Mouse (Mus musculus): ENCODE results near the gene Il25. TPM values are rescaled to one million over a fixed set of nuclear protein-coding genes. Genes with fewer than 3 reads are reported as not detected.

Il25 gene
- total RNA-seq (2021): not detected
- long read RNA-seq, experiment 1: 0 reads
- long read RNA-seq, experiment 2: 0 reads

DNA sequence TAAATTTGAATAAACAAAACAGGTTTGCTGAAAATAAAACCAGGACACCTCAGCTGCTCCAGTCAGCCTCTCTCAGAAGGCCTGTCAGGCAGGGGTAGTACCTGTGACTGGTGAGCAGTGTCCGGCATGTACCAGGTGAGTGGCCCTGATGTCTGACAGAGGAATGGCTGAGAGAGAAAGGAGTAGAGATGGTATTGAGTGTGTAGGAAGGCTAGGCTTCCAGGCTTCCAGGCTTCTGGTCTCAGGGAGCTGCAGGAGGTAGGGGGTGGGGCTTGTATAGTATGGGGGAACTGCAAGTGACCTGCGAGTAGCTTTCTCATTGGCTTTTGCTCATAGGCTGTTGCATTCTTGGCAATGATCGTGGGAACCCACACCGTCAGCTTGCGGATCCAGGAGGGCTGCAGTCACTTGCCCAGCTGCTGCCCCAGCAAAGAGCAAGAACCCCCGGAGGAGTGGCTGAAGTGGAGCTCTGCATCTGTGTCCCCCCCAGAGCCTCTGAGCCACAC, at the start of gene Il25:
Il25 (plus strand) TSS at position 51 of the 506 bp plus-strand sequence.
- DNase-seq (ENCODE audit: low spot score in 2 of 2): no peak

DNA sequence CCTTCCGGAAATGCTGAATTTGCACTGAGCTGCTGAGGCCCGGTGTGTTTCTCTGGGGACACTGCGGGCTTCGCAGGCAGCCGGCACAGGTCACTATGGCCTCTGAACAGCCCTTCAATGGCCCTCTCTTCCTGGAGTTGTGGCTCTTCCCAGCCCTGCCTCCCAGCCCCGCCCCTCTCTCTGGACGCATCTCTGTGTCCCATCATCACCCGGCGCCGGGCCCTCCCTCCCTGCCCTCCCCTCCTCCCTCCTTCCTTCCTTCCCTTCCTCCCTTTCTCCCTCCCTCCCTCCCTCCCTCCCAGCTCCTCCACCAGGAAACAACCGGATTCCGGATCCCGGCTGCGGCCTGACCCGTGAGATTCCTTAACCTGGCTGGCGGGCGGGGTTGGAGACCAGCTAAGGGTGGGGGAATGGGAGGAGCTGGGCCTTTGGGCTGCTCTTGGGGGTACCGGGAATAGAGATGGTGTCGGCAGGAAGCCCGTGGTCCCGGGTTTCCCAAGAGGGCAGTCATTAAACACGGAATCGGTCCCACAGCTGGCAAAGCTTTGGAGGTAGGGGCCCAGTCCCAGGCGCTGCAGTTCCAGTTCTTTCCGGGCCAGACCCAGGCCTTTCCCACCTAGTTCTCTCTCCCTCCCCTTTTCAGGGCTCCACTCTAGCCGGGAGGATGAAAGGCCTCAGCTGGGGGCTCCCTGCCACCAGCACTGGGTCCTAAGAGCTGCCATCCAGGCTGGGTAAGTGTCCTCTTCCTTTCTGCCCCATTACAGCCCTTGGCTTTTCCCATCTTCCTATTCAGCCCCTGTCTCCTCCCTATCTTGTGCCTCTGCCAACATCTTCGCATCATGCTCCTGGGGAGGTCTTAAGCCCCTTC, 49.1 kb upstream of the Il25 start, which contains the start of the genes Bcl2l2 and Gm20521:
Bcl2l2 (plus strand) TSS at position 224 of the 868 bp plus-strand sequence.
Gm20521 (plus strand) TSS at position 288 of the 868 bp plus-strand sequence.
- peak; percentile 58 to 78 for DNase-seq (ENCODE audit: low spot score in 2 of 2)

DNA sequence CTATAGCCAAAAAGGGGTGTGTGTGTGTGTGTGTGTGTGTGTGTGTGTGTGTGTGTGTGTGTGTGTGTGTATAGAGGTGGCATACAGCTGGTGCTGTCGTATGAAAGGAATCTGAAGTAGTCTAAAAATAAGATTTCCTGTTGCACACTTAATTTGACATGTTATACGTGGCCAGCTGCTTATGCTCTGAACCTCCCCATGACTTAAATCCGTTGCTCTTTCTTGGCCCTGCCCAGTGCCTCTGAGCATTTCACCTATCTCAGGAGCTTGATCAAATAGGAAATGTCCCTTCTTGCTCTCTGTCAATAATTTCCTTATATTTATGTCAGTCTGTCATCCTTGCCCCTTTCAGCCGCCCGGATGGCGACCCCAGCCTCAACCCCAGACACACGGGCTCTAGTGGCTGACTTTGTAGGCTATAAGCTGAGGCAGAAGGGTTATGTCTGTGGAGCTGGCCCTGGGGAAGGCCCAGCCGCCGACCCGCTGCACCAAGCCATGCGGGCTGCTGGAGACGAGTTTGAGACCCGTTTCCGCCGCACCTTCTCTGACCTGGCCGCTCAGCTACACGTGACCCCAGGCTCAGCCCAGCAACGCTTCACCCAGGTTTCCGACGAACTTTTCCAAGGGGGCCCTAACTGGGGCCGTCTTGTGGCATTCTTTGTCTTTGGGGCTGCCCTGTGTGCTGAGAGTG, 48.3 kb upstream of the Il25 start:
- no peak for DNase-seq (ENCODE audit: low spot score in 2 of 2)

DNA sequence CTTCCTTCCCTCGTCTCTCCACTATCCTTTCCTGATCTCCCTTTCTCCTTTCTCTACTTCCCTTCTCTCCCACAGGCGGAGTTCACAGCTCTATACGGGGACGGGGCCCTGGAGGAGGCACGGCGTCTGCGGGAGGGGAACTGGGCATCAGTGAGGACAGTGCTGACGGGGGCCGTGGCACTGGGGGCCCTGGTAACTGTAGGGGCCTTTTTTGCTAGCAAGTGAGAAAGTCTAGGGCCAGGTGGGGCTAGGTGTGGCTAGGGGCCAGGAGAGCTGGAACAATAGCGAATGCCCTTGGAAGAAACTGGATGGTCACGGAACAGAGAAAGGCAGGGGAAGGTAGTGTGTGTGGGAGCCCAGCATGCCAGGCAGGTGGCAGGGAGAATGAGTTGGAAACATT, 47.2 kb upstream of the Il25 start:
- no peak for DNase-seq (ENCODE audit: low spot score in 2 of 2)

DNA sequence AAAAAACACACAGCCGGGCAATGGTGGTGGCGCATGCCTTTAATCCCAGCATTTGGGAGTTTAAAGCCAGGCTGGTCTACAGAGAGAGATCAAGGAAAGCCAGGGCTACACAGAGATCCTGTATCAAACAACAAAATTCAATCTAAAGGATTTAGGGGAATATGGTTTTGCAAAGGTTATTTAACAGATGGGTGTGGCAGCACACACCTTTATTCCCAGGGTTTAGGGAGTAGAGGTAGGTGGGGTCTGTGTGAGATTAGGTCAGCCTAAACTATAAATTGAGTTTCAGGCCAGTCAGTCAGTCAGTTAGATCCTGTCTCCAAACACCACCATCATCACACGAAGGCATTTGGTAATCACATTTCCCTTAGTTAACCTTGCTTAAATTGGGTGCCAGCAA, 40.3 kb upstream of the Il25 start, which contains the start of gene Pabpn1:
Pabpn1 (plus strand) TSS at position 301 of the 400 bp plus-strand sequence.
- no peak for DNase-seq (ENCODE audit: low spot score in 2 of 2)

DNA sequence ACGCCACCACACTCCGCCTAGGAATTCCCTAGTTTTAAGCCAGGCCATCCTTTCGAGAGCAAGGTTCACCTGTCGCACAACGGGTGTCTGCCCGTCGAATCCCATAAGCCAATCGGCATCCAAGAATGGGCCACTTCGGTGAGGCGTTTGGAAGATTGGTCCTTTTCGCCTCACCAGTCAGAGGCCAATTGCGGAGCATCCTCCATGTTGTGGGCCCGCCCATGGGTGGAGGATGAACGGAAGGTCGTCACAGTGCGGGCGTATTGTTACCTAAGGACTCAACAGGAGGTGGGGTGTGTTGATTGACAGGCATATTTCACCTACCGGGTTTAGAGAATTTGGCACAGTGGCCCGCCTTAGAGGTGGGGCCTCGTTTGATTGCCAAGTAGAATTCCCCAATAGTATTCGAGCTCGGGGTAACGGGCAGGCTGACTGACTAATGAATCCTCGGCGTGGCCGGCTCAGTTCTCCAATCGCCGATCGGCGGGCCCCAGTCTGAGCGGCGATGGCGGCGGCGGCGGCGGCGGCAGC, 38.8 kb upstream of the Il25 start:
- peak; percentile 89 to 92 for DNase-seq (ENCODE audit: low spot score in 2 of 2)

DNA sequence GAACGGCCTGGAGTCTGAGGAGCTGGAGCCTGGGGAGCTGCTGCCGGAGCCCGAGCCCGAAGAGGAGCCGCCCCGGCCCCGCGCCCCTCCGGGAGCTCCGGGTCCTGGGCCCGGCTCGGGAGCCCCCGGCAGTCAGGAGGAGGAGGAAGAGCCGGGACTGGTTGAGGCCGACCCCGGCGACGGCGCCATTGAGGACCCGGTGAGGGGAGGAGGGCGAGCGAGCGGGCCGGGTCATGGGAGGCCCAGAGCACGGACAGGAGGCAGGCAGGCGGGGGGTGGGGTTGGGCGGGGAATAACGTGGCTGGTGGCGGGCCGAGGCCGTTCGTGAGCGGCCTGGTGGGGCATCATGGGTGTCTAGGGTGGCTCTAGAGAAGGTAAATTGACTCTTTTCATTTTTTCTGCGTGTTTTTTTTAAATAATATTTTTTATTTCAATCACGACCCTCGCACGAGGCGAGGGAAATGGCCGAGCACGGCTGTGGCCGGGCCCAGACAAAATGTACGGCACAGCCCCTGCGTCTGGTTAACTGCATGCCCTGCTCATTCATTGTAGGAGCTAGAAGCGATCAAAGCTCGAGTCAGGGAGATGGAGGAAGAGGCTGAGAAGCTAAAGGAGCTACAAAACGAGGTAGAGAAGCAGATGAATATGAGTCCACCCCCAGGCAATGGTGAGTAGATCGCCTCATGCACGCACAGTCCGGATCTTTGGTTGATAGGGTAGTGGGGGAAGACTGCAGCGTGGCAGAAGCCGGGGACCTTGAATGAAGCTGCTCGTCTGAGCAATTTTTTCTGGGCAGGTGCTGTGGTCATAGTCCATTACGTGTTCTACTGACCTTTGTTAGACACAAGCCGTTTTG, 38.0 kb upstream of the Il25 start:
- peak in 1 of 2 experiments; percentile 58 for DNase-seq (ENCODE audit: low spot score in 2 of 2)

DNA sequence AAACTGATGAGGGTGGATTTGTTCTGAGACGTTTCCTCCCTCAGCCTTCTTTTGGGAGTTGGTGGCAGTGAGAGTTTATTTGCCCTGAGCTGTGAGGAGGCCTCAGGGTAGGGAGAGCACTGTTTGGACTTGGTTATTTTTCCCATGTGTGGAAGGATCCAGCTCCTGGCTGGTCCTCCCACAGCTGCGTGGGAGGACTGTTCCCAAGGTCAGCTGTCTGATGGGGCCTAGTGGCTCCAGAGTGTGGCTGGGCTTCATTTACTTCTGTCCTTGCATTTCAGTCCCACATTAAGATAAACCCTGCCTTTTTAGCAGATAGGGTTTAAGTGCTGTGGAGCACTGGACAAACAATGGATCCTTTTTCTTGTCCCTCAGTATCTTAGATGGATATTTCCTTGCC, 35.0 kb upstream of the Il25 start:
- no peak for DNase-seq (ENCODE audit: low spot score in 2 of 2)

DNA sequence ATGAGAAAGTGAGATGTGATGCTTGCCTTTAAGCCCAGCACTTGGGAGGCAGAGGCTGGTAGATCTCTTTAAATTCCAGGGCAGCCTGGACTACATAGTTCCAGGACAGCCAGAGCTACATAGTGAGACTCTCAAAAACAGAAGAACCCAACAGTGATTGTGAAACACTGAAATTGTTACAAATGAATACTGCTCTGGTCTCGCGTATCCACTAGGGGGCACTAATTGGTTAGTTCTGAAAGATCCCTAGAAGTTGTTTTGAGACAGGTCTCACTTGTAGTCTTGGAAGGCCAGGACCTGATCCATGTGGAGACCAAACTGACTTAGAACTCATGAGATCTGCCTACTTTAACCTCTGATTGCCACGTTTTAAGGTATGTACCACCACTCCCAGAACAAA, 32.1 kb upstream of the Il25 start:
- DNase-seq (ENCODE audit: low spot score in 2 of 2): peak in 1 of 2 experiments; percentile 47

DNA sequence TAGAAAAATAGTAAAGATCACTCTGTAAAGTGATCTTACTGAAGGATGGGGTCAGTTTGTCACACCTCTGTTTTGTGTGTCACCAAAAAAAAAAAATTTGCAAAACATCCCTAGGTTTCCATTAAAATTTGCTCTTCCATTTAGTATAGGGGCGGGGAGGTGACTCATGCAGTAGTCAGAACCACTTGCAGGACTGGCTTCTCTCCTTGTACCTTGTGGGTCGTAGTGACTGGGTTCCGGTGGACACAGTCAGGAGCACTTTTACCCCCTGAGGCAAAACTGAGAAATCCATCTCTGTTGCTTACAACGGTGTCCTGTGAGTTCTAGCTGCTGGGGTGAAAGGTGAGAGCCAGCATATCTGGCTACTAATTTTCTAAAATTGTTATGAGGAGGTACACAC, 28.9 kb upstream of the Il25 start:
- no peak for DNase-seq (ENCODE audit: low spot score in 2 of 2)

DNA sequence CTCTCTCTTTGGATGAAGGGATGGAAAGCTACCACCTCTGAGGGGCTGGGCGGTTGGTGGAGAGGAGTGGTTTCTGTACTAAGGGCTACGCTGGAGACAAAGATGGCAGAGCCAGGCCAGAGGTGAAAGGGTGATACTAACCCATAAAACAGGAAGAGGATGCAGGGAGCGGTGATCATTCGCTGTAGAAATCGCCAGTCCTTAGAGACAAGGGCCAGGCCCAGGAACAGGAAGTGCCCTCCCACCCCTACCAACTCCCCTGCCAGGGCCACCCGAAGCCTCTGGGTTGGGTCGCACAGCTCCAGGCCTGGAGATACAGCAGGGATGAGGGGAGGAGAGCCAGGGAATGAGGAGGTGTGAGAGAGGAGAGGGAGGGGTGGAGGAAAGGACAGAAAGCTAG, 23.8 kb upstream of the Il25 start:
- no peak for DNase-seq (ENCODE audit: low spot score in 2 of 2)

DNA sequence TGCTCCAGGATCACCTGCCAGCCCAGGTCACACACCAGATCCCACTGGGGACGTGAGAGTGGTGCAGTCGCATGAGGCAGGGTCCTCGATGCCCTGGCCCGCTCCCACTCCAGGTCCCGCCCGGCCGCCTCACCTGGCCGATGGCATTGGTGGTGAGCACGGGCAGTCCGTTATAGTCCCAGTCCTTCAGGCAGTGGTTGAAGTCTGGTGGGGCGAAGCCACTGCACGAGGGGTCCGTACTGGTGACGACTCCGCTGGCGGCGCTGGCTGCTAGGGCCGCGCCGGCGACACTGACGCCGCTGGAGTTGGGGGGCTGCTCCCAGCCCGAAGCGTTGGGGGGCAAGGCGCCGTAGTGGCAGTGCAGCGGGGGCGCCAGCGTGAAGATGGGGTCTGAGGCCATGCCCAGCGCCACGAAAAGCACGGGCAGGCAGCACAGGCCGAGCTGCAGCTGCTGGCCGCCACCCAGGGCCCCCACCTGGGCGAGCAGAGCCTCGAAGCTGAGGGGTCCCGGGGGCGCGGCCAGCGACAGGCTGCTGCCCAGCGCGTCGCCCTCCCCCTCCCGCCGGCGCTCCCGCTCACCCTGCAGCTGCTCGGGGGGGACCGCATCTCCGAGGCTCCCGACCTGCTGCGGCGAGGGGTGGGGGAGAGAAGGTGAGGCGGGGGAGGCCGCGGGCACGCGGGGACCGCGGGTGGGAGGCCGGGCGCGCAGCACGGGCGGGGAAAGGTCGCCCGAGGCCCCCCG, 20.2 kb upstream of the Il25 start:
- no peak for DNase-seq (ENCODE audit: low spot score in 2 of 2)

DNA sequence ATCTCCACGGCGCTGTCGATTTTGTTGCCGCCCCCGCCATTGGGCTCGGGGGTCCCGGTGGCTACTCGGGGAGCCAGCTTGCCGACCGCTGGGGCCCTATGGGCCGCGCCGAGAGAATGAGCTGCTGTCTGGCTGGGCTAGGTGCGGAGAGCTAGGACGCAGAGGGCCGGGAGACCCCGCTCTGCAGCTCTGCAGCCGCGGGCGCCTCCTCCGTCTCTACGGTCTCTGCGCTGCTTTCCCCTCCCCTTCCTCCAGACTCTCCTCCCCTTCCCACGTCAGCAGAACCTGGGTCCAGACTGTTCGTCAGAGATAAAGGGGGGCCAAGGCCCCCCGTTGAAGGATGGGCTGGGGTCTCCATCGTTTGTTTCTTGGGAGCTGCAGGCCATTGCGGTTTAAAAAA, 19.6 kb upstream of the Il25 start, which contains the start of gene Slc22a17:
Slc22a17 (minus strand) TSS at position 247 of the 400 bp plus-strand sequence.
- DNase-seq (ENCODE audit: low spot score in 2 of 2): peak in 1 of 2 experiments; percentile 46

DNA sequence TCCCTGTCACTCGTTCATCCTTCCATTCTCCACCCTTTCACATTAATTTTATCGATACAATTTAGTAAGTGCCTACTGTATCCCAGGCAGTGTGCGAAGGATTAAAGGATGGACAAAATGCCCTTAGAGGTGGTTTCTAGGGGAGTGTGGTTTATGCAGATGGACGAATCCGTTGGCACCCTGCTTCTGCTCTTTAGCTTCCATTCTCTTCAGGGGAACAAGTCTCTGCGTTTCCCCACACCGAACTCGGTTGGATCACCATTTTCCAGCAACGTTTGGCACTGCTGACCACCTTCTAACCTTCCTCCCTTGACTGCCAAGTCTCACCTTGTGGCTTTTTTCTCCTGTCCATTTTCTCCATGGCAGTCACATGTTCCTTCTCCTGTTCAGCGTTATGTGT, 19.2 kb upstream of the Il25 start:
- DNase-seq (ENCODE audit: low spot score in 2 of 2): no peak

DNA sequence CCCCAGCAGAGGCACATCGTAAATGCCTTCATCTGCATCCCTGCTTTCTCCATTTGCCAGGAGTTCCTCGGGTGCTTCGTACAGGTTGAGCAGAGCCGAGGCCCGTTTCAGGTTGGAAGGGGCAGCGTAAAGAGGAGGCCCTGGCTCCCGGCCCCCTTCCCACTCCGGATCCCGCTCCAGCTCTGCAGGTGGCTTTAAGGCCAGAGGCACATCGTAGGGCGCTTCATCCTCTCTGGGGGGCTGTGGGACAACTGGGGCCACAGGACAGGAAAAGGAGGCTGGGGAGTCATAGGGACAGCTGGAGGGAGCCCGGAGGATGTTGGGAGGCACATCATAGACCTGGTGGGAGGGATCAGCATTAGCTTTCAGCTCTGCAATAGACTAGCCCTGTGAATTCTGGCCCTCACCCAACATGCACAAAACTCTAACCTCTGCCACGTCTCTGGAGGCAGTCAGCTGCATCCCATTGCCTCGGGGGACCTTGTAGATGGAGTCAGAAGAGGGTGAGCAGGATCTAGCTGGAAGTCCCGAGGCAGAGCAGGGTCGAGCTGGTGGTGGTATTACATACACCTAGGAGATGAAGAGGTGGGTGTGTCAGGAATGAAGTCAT, 12.3 kb upstream of the Il25 start:
- DNase-seq (ENCODE audit: low spot score in 2 of 2): no peak

DNA sequence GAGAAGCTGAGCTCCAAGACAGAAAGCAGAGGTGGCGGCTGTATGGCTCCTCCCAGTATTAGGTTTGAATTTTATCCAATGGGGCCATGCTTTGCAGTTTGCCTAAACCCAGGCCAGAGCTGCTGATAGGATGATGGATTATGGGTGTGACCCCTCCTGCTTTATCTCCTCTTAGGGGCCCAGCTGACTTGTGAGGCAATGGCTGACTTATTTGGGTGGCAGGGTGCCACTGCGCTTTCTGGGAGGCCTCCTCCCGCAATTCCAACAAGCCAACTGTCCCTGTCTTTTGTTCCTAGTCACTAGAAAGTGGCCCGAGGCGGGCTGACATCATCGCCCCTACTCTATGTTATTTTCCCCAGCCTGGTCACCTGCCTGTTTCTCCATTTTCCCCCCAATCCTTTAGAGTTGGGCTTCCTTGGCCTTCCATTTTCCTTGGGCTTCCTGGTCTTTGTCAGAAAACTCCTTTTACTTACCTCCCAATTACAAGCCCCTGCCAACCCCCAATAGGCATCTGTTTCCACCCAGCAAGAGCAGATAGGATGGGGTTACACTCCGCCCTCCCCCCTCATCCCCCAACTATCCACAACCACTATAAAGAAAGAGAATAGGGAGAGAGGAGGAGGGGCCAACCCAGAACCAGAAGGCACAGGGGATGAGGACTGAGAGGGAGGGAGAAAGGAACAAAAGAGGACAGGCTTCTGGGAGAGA, 7.7 kb upstream of the Il25 start:
- no peak for DNase-seq (ENCODE audit: low spot score in 2 of 2)

DNA sequence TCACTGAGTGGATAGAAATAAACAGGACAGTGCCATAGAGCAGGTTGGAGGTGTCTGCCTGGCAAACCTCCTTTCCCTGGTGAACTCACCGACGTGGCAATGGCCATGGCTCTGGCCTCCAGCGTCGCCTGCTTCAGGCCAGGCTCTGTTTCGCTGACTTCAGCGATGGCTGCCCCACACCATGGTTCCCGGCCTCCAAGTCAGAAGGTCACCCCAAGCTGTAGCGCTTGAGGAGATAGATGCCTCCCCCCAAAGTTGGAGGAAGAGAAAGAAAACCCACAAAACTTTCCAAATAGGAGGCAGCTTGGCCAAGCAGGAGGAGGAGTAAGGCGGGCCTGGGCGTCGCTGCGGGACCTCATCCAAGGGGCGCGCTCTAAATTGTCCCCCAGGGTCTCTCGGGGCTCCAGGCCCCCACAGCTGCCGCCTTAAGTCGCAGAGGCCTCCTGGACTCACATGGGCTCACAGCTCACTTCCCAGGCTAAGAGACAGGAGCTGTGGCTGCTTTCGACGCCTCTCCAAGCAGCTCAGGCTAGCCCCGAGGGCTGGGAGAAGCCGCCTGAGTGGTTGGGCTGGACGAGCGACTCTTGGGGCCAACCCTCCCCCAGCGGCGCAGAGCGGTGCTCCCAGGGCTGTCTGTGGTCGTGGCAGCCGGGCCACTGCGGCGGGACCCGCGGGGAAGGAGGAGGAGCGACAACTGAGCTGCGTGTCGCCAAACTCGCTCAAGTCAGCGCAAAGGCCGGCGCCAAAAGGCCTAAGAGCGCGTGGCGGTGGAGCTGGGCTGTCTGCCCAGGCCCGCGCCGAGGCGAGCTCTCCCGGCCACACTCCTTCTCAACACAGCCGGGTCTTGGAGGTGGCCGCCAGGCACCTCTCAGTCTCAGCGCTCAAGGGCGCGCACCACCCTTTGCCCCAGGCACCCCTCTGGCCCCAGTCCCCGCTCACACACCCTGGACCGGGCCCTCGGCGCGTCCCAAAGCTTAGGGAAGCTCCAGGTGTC, 6.8 kb upstream of the Il25 start, which contains the start of gene Efs:
Efs (minus strand) TSS at position 778 of the 994 bp plus-strand sequence.
- DNase-seq (ENCODE audit: low spot score in 2 of 2): peak in 1 of 2 experiments; percentile 15
